Mouse (Mus musculus) hematopoietic stem cell, adult 5-6 weeks (primary cell): ENCODE data around the gene Kazald1. TPM values are rescaled to one million over a fixed set of nuclear protein-coding genes. Genes with fewer than 3 reads are reported as not detected.

Experiments used
- ATAC-seq, 2 experiments: fragments of 125-278 bp in 1 of 2; replicated peaks in 1 of 2; 2 replicates each; pipeline ENCODE4 v1.8.0; 2016 to 2017; ENCODE audit warnings: inconsistent platforms in 2 of 2, mild to moderate bottlenecking in 2 of 2, moderate number of reproducible peaks in 2 of 2, low read depth in 1 of 2, moderate TSS enrichment in 1 of 2; ENCODE audit not compliant: low FRiP score in 2 of 2, poor library complexity in 2 of 2, severe bottlenecking in 2 of 2, insufficient read depth in 1 of 2, low TSS enrichment in 1 of 2
- total RNA-seq: library from RNA; stranded (forward); fragments of 172-1452, 232-1000 nt; gene quantifications from 2 replicates; pipeline ENCODE4 v1.2.3, GENCODE M21; 2017

Gene Kazald1
- total RNA-seq, 1 experiment from 2014 or later = 0.45 TPM

GRCm38 (mm10) chr19:45046523-45047321, 28.3 kb upstream of the Kazald1 start:
- 0 out of 4 replicates have a peak, but pooled peaks of 1 of the 2 experiments have one; percentile 25 for ATAC-seq

- peak; percentile 91 to 93 for ATAC-seq
These were observed 27.6 kb upstream of the Kazald1 start, which contains the start of gene Sfxn3 for GRCm38 (mm10) chr19:45047417-45047934. TSS of gene Sfxn3 (plus strand) at chr19:45047503.

GRCm38 (mm10) chr19:45047935-45048643, 27.0 kb upstream of the Kazald1 start:
- ATAC-seq = peak; percentile 34 to 41

- no peak for ATAC-seq
These were observed 26.2 kb upstream of the Kazald1 start for GRCm38 (mm10) chr19:45048644-45049365.

GRCm38 (mm10) chr19:45049523-45049922, 25.5 kb upstream of the Kazald1 start:
- ATAC-seq = no peak

DNA sequence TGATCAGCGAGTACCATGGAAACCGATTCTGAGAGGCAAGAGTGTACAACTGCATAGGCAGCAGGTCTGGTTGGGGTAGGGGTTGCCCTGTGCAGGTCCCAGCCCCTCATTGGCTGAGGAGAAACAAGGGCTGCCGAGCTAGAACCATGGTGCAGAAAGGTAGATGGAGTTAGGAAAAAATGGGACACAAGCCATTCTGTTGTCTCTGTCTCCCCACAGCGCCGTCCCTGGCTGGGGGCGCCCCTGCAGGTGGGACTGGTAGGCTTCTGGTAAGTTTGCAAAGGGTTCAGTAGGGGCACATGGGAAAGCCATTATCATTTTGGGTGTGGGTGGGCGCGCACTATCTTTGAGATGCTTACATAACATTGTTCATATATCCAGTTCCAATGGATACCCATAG, 21.6 kb upstream of the Kazald1 start:
- no peak for ATAC-seq

GRCm38 (mm10) chr19:45054892-45055690, 19.9 kb upstream of the Kazald1 start:
- ATAC-seq = no peak

- peak in 1 of 2 experiments; percentile 50; a peak in 1 of 4 replicates for ATAC-seq
These were observed 18.7 kb upstream of the Kazald1 start for GRCm38 (mm10) chr19:45056364-45056763.

DNA sequence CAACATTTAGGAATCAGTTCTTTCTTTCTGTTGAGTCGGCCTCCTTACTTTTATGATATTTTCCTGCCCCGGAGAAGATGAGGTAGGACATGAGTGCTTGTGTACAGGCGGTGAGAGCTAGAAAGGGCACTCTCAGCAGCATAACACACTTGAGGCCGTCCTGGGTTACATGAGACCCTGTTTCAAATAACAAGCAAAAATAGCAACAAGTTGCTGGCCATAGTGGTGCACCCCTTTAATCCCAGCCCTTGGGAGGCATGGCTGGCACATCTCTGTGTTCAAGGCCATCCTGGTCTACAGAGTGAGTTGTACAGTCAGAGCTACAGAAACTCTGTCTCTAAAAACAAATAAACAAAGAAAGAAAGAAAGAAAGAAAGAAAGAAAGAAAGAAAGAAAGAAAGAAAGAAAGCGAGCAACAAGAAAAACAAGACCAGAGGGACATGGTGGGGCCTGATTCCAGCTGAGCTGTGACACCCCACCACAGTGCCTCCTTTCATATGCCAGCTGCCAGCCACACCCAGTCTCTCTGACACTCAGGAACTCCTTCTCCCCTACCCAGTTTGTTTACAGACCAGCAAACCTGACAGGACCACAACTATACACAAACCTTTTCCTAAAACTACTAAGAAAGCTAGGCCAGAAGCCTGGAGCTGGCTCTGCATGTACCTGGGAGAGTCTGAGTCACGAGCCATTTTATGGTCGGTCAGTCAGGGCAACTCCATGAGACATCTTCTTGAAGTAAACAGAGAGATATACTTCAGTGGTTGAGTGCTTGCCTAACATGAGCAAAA, 17.9 kb upstream of the Kazald1 start:
- no peak for ATAC-seq

DNA sequence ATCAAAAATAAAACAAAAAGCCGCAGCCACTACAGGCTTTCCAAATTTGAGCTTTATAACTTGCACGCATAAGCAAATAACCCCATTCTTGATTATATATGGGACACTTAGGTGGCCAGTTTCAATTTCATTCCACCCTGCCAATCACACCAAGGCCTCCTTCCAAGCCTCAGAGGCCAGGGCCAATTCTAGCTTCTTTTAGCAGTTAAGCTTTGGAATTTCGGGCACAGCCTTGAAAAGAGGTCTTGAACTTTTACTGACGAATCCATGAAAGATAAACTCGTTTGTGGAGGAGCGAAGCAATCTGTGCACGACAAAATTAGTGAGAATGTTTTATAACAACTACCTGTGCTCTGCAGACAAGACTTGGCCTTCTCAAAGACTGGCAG, 17.3 kb upstream of the Kazald1 start:
- no peak for ATAC-seq

DNA sequence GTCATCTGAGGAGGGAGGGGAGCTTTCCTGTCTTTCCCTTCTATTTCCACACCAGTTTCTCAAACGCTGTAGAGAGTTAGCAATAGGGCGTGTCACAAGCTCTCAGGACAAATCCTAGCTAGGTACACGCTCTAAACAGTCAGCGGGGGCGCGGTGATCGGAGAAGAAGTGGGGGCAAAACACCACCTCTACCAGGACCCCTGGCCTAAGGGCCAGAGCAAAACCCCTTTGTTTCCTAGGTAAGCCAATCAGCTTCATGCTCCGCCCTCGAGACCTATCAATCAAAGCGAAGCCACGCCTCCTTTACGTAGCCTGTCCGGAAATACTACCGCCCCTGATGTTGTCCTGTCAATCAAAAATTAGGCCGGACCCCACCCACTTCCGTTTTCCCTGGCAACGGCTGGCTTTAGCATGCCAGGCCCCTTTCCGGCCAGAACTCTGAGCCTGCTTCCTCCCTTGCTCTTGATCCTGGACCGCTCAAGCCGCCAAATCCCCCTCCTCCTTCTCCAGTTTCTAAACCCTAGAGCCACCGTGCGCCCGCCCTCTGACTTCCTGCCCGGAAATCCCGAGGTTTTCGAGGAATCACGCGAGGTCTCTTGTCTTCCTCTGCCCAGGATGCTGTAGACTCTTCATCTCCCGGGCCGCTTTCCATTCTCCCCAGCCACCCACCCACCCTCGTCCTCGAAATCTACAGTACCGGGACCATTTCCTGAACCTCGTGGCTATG, 16.8 kb upstream of the Kazald1 start:
- peak; percentile 87 to 94 for ATAC-seq

DNA sequence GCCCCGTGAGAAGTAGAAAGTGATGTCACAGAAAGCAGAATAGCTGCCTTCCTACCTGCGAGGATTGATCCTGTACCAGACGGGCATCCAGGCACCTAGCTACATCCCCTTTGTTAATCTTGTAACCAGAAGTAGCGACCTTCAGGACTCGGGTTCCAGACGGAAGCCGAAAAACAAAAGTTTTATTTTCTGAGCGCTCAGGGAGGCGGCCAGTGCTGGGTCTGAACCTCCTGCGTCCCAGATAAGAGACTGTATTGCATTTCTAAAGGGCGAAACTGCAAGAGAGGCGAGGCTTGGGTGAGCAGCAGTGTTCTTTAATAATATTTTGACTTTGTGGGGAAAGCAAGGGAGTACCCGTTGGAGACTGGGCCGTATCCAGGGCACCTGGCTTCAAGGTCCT, 16.2 kb upstream of the Kazald1 start:
- ATAC-seq = no peak; a peak in 1 of 4 replicates

DNA sequence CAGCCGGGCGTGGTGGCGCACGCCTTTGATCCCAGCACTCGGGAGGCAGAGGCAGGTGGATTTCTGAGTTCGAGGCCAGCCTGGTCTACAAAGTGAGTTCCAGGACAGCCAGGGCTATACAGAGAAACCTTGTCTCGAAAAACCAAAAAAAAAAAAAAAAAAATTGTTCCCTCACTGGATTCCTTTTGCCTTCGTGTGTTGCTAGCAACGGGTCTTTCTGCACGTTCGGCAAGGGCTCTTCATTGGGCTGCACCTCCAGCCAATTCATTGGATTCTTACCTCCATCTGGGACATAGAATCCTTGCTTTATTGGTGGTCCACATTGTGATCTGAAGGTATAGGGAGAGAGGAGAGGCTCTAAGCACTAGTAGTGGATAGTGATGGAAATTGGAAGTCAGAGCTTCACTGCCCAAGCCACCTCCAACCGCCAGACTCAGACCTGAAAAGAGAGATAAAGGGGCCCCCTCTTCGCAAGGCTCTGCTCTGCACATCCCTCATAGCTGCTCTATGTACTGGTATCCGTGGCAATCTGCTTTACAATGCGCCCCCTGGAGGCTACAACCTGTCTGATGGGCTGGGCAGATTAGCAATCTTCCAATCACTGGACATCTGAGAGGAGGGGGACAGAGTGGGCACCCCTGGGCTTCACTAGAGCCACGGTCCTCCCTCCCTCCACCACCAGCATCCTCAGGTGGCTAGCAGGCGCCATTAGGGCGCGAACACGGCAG, 11.3 kb upstream of the Kazald1 start:
- ATAC-seq = peak; percentile 68 to 69; a peak in 3 of 4 replicates

GRCm38 (mm10) chr19:45065226-45065625, 9.8 kb upstream of the Kazald1 start:
- ATAC-seq = no peak

GRCm38 (mm10) chr19:45067170-45067569, 7.9 kb upstream of the Kazald1 start:
- no peak for ATAC-seq
